Mouse (Mus musculus): ENCODE measurements at regions not wholly inside any gene's neighbourhood (a gene's known extent, or its start where the extent isn't known, plus 50 kb on each side); places are given as distances from the start of the nearest gene placed in this dataset.

DNA sequence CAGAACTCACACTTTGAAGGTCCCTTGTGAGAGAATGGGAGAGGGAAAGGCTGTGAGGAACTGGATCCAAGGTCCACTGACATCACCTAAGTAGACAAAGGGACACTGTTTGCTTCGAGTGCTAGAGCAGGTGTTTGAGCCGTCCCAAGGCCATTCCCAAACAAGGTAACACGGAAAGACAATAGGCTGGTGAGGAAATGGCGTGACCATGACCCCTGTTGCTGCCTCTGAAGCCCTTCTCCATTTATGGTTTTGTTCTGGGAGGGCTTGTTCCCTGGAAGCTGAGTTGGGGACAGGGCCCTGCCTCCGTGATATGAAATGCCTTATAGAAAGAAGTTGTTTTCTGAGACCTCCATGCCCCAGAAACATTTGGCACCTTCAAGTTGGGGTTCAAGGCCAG is 130.6 kb downstream of the Psmg1 start:
- TF ChIP-seq POLR2A (IDR thresholded peaks at IDR 0.05; ENCODE audit: borderline replicate concordance, insufficient read depth, low read length), result no peak
- TF ChIP-seq CTCF (IDR thresholded peaks at IDR 0.05; ENCODE audit: borderline replicate concordance, insufficient read depth, low read depth, low read length), result no peak
